8 mouse cellular contexts compared by ENCODE assay signal in genomic region chr8:111733581-111734243, GRCm38 (mm10). TPM values are rescaled to one million over a fixed set of nuclear protein-coding genes. Genes with fewer than 3 reads are reported as not detected.
A peak's percentile ranks its signal among the peaks of the same experiment; 100 is the strongest.
DNase-seq lines count a peak whose midpoint lies in the region; ATAC-seq lines count a peak whose summit lies in the region.

No protein-coding gene starts in this region.

- H3K27me3 ChIP-seq in forebrain, embryonic 11.5 days (ENCODE audit: control insufficient read depth, insufficient read depth, low read length) = no peaks in the 10 kb centered on the region
- H3K27me3 ChIP-seq in forebrain, embryonic 14.5 days (replicated peaks; ENCODE audit: control insufficient read depth, insufficient read depth, low read length) = no peaks in the 10 kb centered on the region
- H3K27me3 ChIP-seq in neural tube, embryonic 11.5 days (ENCODE audit: control insufficient read depth, insufficient read depth, low read length) = no peaks in the 10 kb centered on the region

- peak; percentile 51 for DNase-seq in forebrain, embryonic 11.5 days (ENCODE audit: low spot score)
- DNase-seq in forebrain, embryonic 14.5 days (ENCODE audit: low spot score) = no peak
- peak; percentile 6 for DNase-seq in thymus, postnatal 4 days
- no peak for DNase-seq in thymus, postnatal 10 days (ENCODE audit: low spot score in 2 of 2)
- peak; percentile 32 for DNase-seq in kidney, adult 18-20 months
- DNase-seq in neural tube, embryonic 11.5 days (ENCODE audit: low spot score) = peak; percentile 41
- DNase-seq in frontal cortex, postnatal 10 days (ENCODE audit: low spot score in 2 of 2) = no peak
- no peak for DNase-seq in thymus, adult 18-20 months

- WGBS in forebrain, embryonic 11.5 days = under 1% methylated on average over 5 of the region's 5 CpGs
- 10% methylated on average over 5 of the region's 5 CpGs for WGBS in forebrain, embryonic 14.5 days
- 9% methylated on average over 5 of the region's 5 CpGs for WGBS in neural tube, embryonic 11.5 days

- no peak overlapping the region for H3K27ac ChIP-seq in forebrain, embryonic 11.5 days (ENCODE audit: low read depth, low read length)
- H3K27ac ChIP-seq in forebrain, embryonic 14.5 days (ENCODE audit: low read depth, low read length) = no peak overlapping the region
- peak overlapping the region; percentile 51 for H3K27ac ChIP-seq in neural tube, embryonic 11.5 days (ENCODE audit: low read depth, low read length)

- ATAC-seq in forebrain, embryonic 11.5 days (replicated peaks; ENCODE audit: low FRiP score) = no peak
- ATAC-seq in forebrain, embryonic 14.5 days = no peak
- ATAC-seq in neural tube, embryonic 11.5 days (ENCODE audit: insufficient read depth, low FRiP score, low TSS enrichment) = no peak

- H3K4me3 ChIP-seq in forebrain, embryonic 11.5 days (ENCODE audit: low read depth, low read length) = no peak overlapping the region
- no peak overlapping the region for H3K4me3 ChIP-seq in forebrain, embryonic 14.5 days (ENCODE audit: low read depth, low read length)
- no peak overlapping the region for H3K4me3 ChIP-seq in neural tube, embryonic 11.5 days (ENCODE audit: low read depth, low read length)

- no peak overlapping the region for H3K9ac ChIP-seq in forebrain, embryonic 11.5 days (ENCODE audit: low read length)
- no peak overlapping the region; the same call in 1 of the 2 replicates for H3K9ac ChIP-seq in forebrain, embryonic 14.5 days (ENCODE audit: low read length)
- H3K9ac ChIP-seq in neural tube, embryonic 11.5 days (ENCODE audit: low read length) = no peak overlapping the region

- no peaks in the 10 kb centered on the region for H3K36me3 ChIP-seq in forebrain, embryonic 11.5 days (ENCODE audit: control insufficient read depth, insufficient read depth, low read length)
- H3K36me3 ChIP-seq in forebrain, embryonic 14.5 days (ENCODE audit: control insufficient read depth, insufficient read depth, low read length) = no peaks in the 10 kb centered on the region
- H3K36me3 ChIP-seq in neural tube, embryonic 11.5 days (ENCODE audit: control insufficient read depth, insufficient read depth, low read length) = no peaks in the 10 kb centered on the region

- H3K9me3 ChIP-seq in forebrain, embryonic 11.5 days (ENCODE audit: control insufficient read depth, low read length) = no peaks in the 10 kb centered on the region
- no peaks in the 10 kb centered on the region for H3K9me3 ChIP-seq in forebrain, embryonic 14.5 days (replicated peaks; ENCODE audit: control insufficient read depth, low read length)
- no peaks in the 10 kb centered on the region for H3K9me3 ChIP-seq in neural tube, embryonic 11.5 days (ENCODE audit: control insufficient read depth, low read length)

- H3K4me1 ChIP-seq in forebrain, embryonic 11.5 days (replicated peaks; ENCODE audit: control insufficient read depth, insufficient read depth, low read length) = peaks cover 48% of the 10 kb centered on the region
- H3K4me1 ChIP-seq in forebrain, embryonic 14.5 days (ENCODE audit: control insufficient read depth, insufficient read depth, low read length) = peaks cover 53% of the 10 kb centered on the region
- H3K4me1 ChIP-seq in neural tube, embryonic 11.5 days (ENCODE audit: control insufficient read depth, insufficient read depth, low read length) = peaks cover 68% of the 10 kb centered on the region

- H3K4me2 ChIP-seq in forebrain, embryonic 11.5 days (ENCODE audit: low read depth, low read length, severe bottlenecking) = no peak overlapping the region
- H3K4me2 ChIP-seq in forebrain, embryonic 14.5 days (ENCODE audit: low read length) = no peak overlapping the region
- H3K4me2 ChIP-seq in neural tube, embryonic 11.5 days (ENCODE audit: low read depth) = no peak overlapping the region

RNA-seq across cellular contexts. Expression of gene Bcar1, which starts 9.9 kb away (rescaled TPM):
- 60.1 and 60.8 TPM in 2 replicates for polyA plus RNA-seq in forebrain, embryonic 11.5 days (2014; fragmentation: Nextera tagmentation; extraction: Ambion mirVana)
- 41.2 and 44.2 TPM in 2 replicates for polyA plus RNA-seq in forebrain, embryonic 14.5 days (2014; fragmentation: Nextera tagmentation; extraction: Ambion mirVana)
- 60.3 and 62.5 TPM in 2 replicates for polyA plus RNA-seq in neural tube, embryonic 11.5 days (2014; fragmentation: Nextera tagmentation; extraction: Ambion mirVana)

RNA-seq across cellular contexts. Expression of gene Ctrb1, which starts 42.9 kb away (rescaled TPM):
- polyA plus RNA-seq in forebrain, embryonic 11.5 days (2014; fragmentation: Nextera tagmentation; extraction: Ambion mirVana) = not detected in 2 replicates
- not detected in 2 replicates for polyA plus RNA-seq in forebrain, embryonic 14.5 days (2014; fragmentation: Nextera tagmentation; extraction: Ambion mirVana)
- not detected in 2 replicates for polyA plus RNA-seq in neural tube, embryonic 11.5 days (2014; fragmentation: Nextera tagmentation; extraction: Ambion mirVana)

Comparison
In these comparisons a context has a peak if more than half of its experiments do, and no peak if none do; other contexts are left out.
1. DNase-seq: peak in forebrain, embryonic 11.5 days (single experiment), thymus, postnatal 4 days (single experiment), kidney, adult 18-20 months (single experiment) and neural tube, embryonic 11.5 days (single experiment); none in forebrain, embryonic 14.5 days (single experiment), thymus, postnatal 10 days (0 of 2), frontal cortex, postnatal 10 days (0 of 2) and thymus, adult 18-20 months (0 of 2).